ENCODE assay signal across 8 mouse cellular contexts in genomic region chr13:17803331-17804057, GRCm38 (mm10). TPM values are rescaled to one million over a fixed set of nuclear protein-coding genes. Genes with fewer than 3 reads are reported as not detected.
DNase-seq lines count a peak whose midpoint lies in the region; ATAC-seq lines count a peak whose summit lies in the region.

No protein-coding gene starts in this region.

- peaks cover 8% of the 10 kb centered on the region for H3K4me1 ChIP-seq in intestine, embryonic 16.5 days (ENCODE audit: control insufficient read depth, insufficient read depth, low read length)
- peaks cover 30% of the 10 kb centered on the region for H3K4me1 ChIP-seq in midbrain, embryonic 10.5 days

- peak overlapping the region; percentile 98 for H3K9ac ChIP-seq in intestine, embryonic 16.5 days (ENCODE audit: low read depth, low read length)

- H3K9me3 ChIP-seq in intestine, embryonic 16.5 days (ENCODE audit: control insufficient read depth, low read length) = no peaks in the 10 kb centered on the region
- no peaks in the 10 kb centered on the region for H3K9me3 ChIP-seq in midbrain, embryonic 10.5 days (replicated peaks)

- no peaks in the 10 kb centered on the region for H3K27me3 ChIP-seq in intestine, embryonic 16.5 days (replicated peaks; ENCODE audit: control insufficient read depth, insufficient read depth, low read length)
- H3K27me3 ChIP-seq in midbrain, embryonic 10.5 days (ENCODE audit: low read depth, poor library complexity, severe bottlenecking) = no peaks in the 10 kb centered on the region

- H3K36me3 ChIP-seq in intestine, embryonic 16.5 days (ENCODE audit: control insufficient read depth, insufficient read depth, low read length) = no peaks in the 10 kb centered on the region
- peaks cover 22% of the 10 kb centered on the region for H3K36me3 ChIP-seq in midbrain, embryonic 10.5 days

- WGBS in intestine, embryonic 16.5 days = under 1% methylated on average over 84 of the region's 85 CpGs
- WGBS in midbrain, embryonic 10.5 days = under 1% methylated on average over 85 of the region's 85 CpGs

- peak; percentile 65 to 69 for DNase-seq in adrenal gland, adult 18-20 months (ENCODE audit: low spot score in 2 of 2)
- DNase-seq in embryo, embryonic 11 days = peak; percentile 87
- DNase-seq in gastrocnemius, postnatal 36 days = peak; percentile 64 to 65
- peak; percentile 71 to 74 for DNase-seq in left cerebral cortex, postnatal 36 days (ENCODE audit: low spot score in 2 of 2)
- peak; percentile 79 for DNase-seq in midbrain, embryonic 10.5 days (ENCODE audit: low spot score)
- DNase-seq in right cerebral cortex, postnatal 36 days (ENCODE audit: low spot score in 2 of 2) = peak; percentile 29 to 46
- peak; percentile 71 to 75 for DNase-seq in urinary bladder, postnatal 4 days (ENCODE audit: low spot score in 2 of 2)

- peak overlapping the region; percentile 99 for H3K27ac ChIP-seq in intestine, embryonic 16.5 days (ENCODE audit: low read length)
- H3K27ac ChIP-seq in midbrain, embryonic 10.5 days (replicated peaks) = peak overlapping the region; percentile 95

- intact Hi-C loops in gastrocnemius, postnatal 36 days (cut with DNase I) = loop anchor here (1.0 kb wide), 1 partner anchor 57 kb away; no protein-coding TSS in a partner anchor
- intact Hi-C loops in left cerebral cortex, postnatal 36 days (cut with DNase I) = loop anchor here (1.0 to 2.0 kb wide), 3 partner anchors 31 to 109 kb away; partner anchors contain the start of genes Mplkip and Sugct

- ATAC-seq in intestine, embryonic 16.5 days = peak; percentile 27

- peak overlapping the region; percentile 71 for H3K4me2 ChIP-seq in intestine, embryonic 16.5 days (ENCODE audit: low read depth, low read length)

- H3K4me3 ChIP-seq in intestine, embryonic 16.5 days (ENCODE audit: low read length) = peak overlapping the region; percentile 100
- H3K4me3 ChIP-seq in midbrain, embryonic 10.5 days = peak overlapping the region; percentile 99

RNA-seq across cellular contexts. Expression of gene Cdk13, which starts 1.4 kb away (rescaled TPM):
- total RNA-seq in adrenal gland, adult 18-20 months (2021) = 10 to 100 TPM; 54.0 to 67.0 TPM
- 10 to 100 TPM; 13.1 to 20.7 TPM for total RNA-seq in gastrocnemius, postnatal 36 days (2021)
- 7.0 and 7.5 TPM in 2 replicates for polyA plus RNA-seq in intestine, embryonic 16.5 days (2015; fragmentation: Nextera tagmentation; extraction: Ambion mirVana)
- total RNA-seq in left cerebral cortex, postnatal 36 days (2021) = 10 to 100 TPM; 49.9 to 67.0 TPM
- 11.2 and 11.6 TPM in 2 replicates for polyA plus RNA-seq in midbrain, embryonic 10.5 days (2016; fragmentation: Nextera tagmentation; extraction: Ambion mirVana)

Comparison
In these comparisons a context has a peak if more than half of its experiments do, and no peak if none do; other contexts are left out.
1. Peak in every context shown above with its lines: DNase-seq, ATAC-seq, H3K4me3 ChIP-seq and H3K27ac ChIP-seq.